Mouse (Mus musculus): ENCODE measurements around the gene Lhx5. TPM values are rescaled to one million over a fixed set of nuclear protein-coding genes. Genes with fewer than 3 reads are reported as not detected.

Gene Lhx5
- polyA plus RNA-seq, 1 experiment = 0.03 TPM

GRCm38 (mm10) chr5:120457628-120458027 is 26.1 kb downstream of the Lhx5 start:
- 13% methylated on average over 9 of the region's 9 CpGs for WGBS
- peak; percentile 40 for DNase-seq
- no peaks in the 10 kb centered on the region for H3K27me3 ChIP-seq (ENCODE audit: control insufficient read depth, insufficient read depth, low read length)

GRCm38 (mm10) chr5:120459133-120459532 is 27.6 kb downstream of the Lhx5 start:
- Histone ChIP-seq H3K27me3 (ENCODE audit: control insufficient read depth, insufficient read depth, low read length) (no peaks in the 10 kb centered on the region), H3K27ac (ENCODE audit: control insufficient read depth, insufficient read depth, low read length) (no peak overlapping the region), H3K4me3 (ENCODE audit: control insufficient read depth, insufficient read depth, low read length) (no peak overlapping the region), H3K4me1 (replicated peaks; ENCODE audit: control insufficient read depth, insufficient read depth, low read length) (no peaks in the 10 kb centered on the region), H3K36me3 (ENCODE audit: control insufficient read depth, insufficient read depth, low read length) (no peaks in the 10 kb centered on the region)
- TF ChIP-seq CTCF (IDR thresholded peaks at IDR 0.05; ENCODE audit: borderline replicate concordance, control insufficient read depth, extremely low read depth, insufficient read depth, low read length, poor library complexity) (no peak), POLR2A (IDR thresholded peaks at IDR 0.05; ENCODE audit: control insufficient read depth, extremely low read depth, insufficient read depth, low read length, poor library complexity) (no peak)
- WGBS = 81% methylated on average over 10 of the region's 10 CpGs
- DNase-seq = no peak

More at GRCm38 (mm10) chr5:120457628-120458027, 26.1 kb downstream of the Lhx5 start:
- Histone ChIP-seq H3K4me1 (replicated peaks; ENCODE audit: control insufficient read depth, insufficient read depth, low read length) (no peaks in the 10 kb centered on the region), H3K4me3 (ENCODE audit: control insufficient read depth, insufficient read depth, low read length) (no peak overlapping the region), H3K27ac (ENCODE audit: control insufficient read depth, insufficient read depth, low read length) (no peak overlapping the region), H3K36me3 (ENCODE audit: control insufficient read depth, insufficient read depth, low read length) (no peaks in the 10 kb centered on the region)
- TF ChIP-seq CTCF (IDR thresholded peaks at IDR 0.05; ENCODE audit: borderline replicate concordance, control insufficient read depth, extremely low read depth, insufficient read depth, low read length, poor library complexity) (peak; percentile 47; the same call in 1 of the 2 replicates), POLR2A (IDR thresholded peaks at IDR 0.05; ENCODE audit: control insufficient read depth, extremely low read depth, insufficient read depth, low read length, poor library complexity) (no peak)

- no peak overlapping the region for H3K27ac ChIP-seq (ENCODE audit: control insufficient read depth, insufficient read depth, low read length)
- no peak overlapping the region for H3K4me3 ChIP-seq (ENCODE audit: control insufficient read depth, insufficient read depth, low read length)
- 71% methylated on average over 15 of the region's 15 CpGs for WGBS
- H3K27me3 ChIP-seq (ENCODE audit: control insufficient read depth, insufficient read depth, low read length) = no peaks in the 10 kb centered on the region
- H3K4me1 ChIP-seq (replicated peaks; ENCODE audit: control insufficient read depth, insufficient read depth, low read length) = no peaks in the 10 kb centered on the region
- TF ChIP-seq CTCF (IDR thresholded peaks at IDR 0.05; ENCODE audit: borderline replicate concordance, control insufficient read depth, extremely low read depth, insufficient read depth, low read length, poor library complexity) (no peak), POLR2A (IDR thresholded peaks at IDR 0.05; ENCODE audit: control insufficient read depth, extremely low read depth, insufficient read depth, low read length, poor library complexity) (no peak)
- no peaks in the 10 kb centered on the region for H3K36me3 ChIP-seq (ENCODE audit: control insufficient read depth, insufficient read depth, low read length)
- DNase-seq = no peak
These were observed 30.4 kb downstream of the Lhx5 start for GRCm38 (mm10) chr5:120461902-120462301.

- no peak for DNase-seq
- Histone ChIP-seq H3K36me3 (ENCODE audit: control insufficient read depth, insufficient read depth, low read length) (no peaks in the 10 kb centered on the region), H3K27ac (ENCODE audit: control insufficient read depth, insufficient read depth, low read length) (no peak overlapping the region), H3K4me1 (replicated peaks; ENCODE audit: control insufficient read depth, insufficient read depth, low read length) (no peaks in the 10 kb centered on the region), H3K4me3 (ENCODE audit: control insufficient read depth, insufficient read depth, low read length) (no peak overlapping the region), H3K27me3 (ENCODE audit: control insufficient read depth, insufficient read depth, low read length) (no peaks in the 10 kb centered on the region)
- TF ChIP-seq CTCF (IDR thresholded peaks at IDR 0.05; ENCODE audit: borderline replicate concordance, control insufficient read depth, extremely low read depth, insufficient read depth, low read length, poor library complexity) (no peak), POLR2A (IDR thresholded peaks at IDR 0.05; ENCODE audit: control insufficient read depth, extremely low read depth, insufficient read depth, low read length, poor library complexity) (no peak)
- 84% methylated on average over 4 of the region's 4 CpGs for WGBS
These were observed 32.8 kb downstream of the Lhx5 start for GRCm38 (mm10) chr5:120464321-120464720.

- TF ChIP-seq CTCF (IDR thresholded peaks at IDR 0.05; ENCODE audit: borderline replicate concordance, control insufficient read depth, extremely low read depth, insufficient read depth, low read length, poor library complexity) (peak; percentile 90), POLR2A (IDR thresholded peaks at IDR 0.05; ENCODE audit: control insufficient read depth, extremely low read depth, insufficient read depth, low read length, poor library complexity) (no peak)
- no peaks in the 10 kb centered on the region for H3K4me1 ChIP-seq (replicated peaks; ENCODE audit: control insufficient read depth, insufficient read depth, low read length)
- no peak overlapping the region for H3K4me3 ChIP-seq (ENCODE audit: control insufficient read depth, insufficient read depth, low read length)
- H3K27ac ChIP-seq (ENCODE audit: control insufficient read depth, insufficient read depth, low read length) = no peak overlapping the region
- no peaks in the 10 kb centered on the region for H3K36me3 ChIP-seq (ENCODE audit: control insufficient read depth, insufficient read depth, low read length)
- 42% methylated on average over 5 of the region's 5 CpGs for WGBS
- H3K27me3 ChIP-seq (ENCODE audit: control insufficient read depth, insufficient read depth, low read length) = no peaks in the 10 kb centered on the region
- DNase-seq = peak; percentile 45
These were observed 33.6 kb downstream of the Lhx5 start for GRCm38 (mm10) chr5:120465062-120465461.

GRCm38 (mm10) chr5:120465860-120466259 is 34.4 kb downstream of the Lhx5 start:
- no peak for TF ChIP-seq CTCF (IDR thresholded peaks at IDR 0.05; ENCODE audit: borderline replicate concordance, control insufficient read depth, extremely low read depth, insufficient read depth, low read length, poor library complexity)
- no peak for TF ChIP-seq POLR2A (IDR thresholded peaks at IDR 0.05; ENCODE audit: control insufficient read depth, extremely low read depth, insufficient read depth, low read length, poor library complexity)
- 42% methylated on average over 6 of the region's 6 CpGs for WGBS
- no peak overlapping the region for H3K27ac ChIP-seq (ENCODE audit: control insufficient read depth, insufficient read depth, low read length)

GRCm38 (mm10) chr5:120467026-120467425 is 35.5 kb downstream of the Lhx5 start:
- 76% methylated on average over 4 of the region's 4 CpGs for WGBS
- TF ChIP-seq POLR2A (IDR thresholded peaks at IDR 0.05; ENCODE audit: control insufficient read depth, extremely low read depth, insufficient read depth, low read length, poor library complexity) = no peak
- TF ChIP-seq CTCF (IDR thresholded peaks at IDR 0.05; ENCODE audit: borderline replicate concordance, control insufficient read depth, extremely low read depth, insufficient read depth, low read length, poor library complexity) = no peak
- Histone ChIP-seq H3K27ac (ENCODE audit: control insufficient read depth, insufficient read depth, low read length) (no peak overlapping the region), H3K4me3 (ENCODE audit: control insufficient read depth, insufficient read depth, low read length) (no peak overlapping the region), H3K4me1 (replicated peaks; ENCODE audit: control insufficient read depth, insufficient read depth, low read length) (no peaks in the 10 kb centered on the region), H3K27me3 (ENCODE audit: control insufficient read depth, insufficient read depth, low read length) (no peaks in the 10 kb centered on the region), H3K36me3 (ENCODE audit: control insufficient read depth, insufficient read depth, low read length) (no peaks in the 10 kb centered on the region)
- DNase-seq = no peak

More at GRCm38 (mm10) chr5:120465860-120466259, 34.4 kb downstream of the Lhx5 start:
- no peak overlapping the region for H3K4me3 ChIP-seq (ENCODE audit: control insufficient read depth, insufficient read depth, low read length)
- DNase-seq = no peak
- no peaks in the 10 kb centered on the region for H3K36me3 ChIP-seq (ENCODE audit: control insufficient read depth, insufficient read depth, low read length)
- H3K4me1 ChIP-seq (replicated peaks; ENCODE audit: control insufficient read depth, insufficient read depth, low read length) = no peaks in the 10 kb centered on the region
- no peaks in the 10 kb centered on the region for H3K27me3 ChIP-seq (ENCODE audit: control insufficient read depth, insufficient read depth, low read length)

Data from thymus, adult 2 months (tissue).